ENCODE assay signal across 10 mouse cellular contexts in genomic region chr17:12872275-12873028, GRCm38 (mm10). TPM values are rescaled to one million over a fixed set of nuclear protein-coding genes. Genes with fewer than 3 reads are reported as not detected.
A peak's percentile ranks its signal among the peaks of the same experiment; 100 is the strongest.
DNase-seq lines count a peak whose midpoint lies in the region; ATAC-seq and TF ChIP-seq lines count a peak whose summit lies in the region.
"Had no signal": no experiment of that assay in that cellular context is flagged by ENCODE, and none has a peak within 500 bp of the region (broad histone marks: within the 10 kb centered on the region; RNA-seq: fewer than 3 reads in every experiment).

No protein-coding gene starts in this region.

- no peak for TF ChIP-seq CTCF in E14TG2a.4 (conservative IDR thresholded peaks at IDR 0.05; ENCODE audit: low read length)

- no peak overlapping the region for H3K4me3 ChIP-seq in hindbrain, embryonic 15.5 days
- no peak overlapping the region for H3K4me3 ChIP-seq in hindbrain, embryonic 11.5 days (ENCODE audit: low read depth, low read length)
- peak overlapping the region; percentile 41 for H3K4me3 ChIP-seq in E14TG2a.4 (replicated peaks; ENCODE audit: low read length)
- no peak overlapping the region for H3K4me3 ChIP-seq in limb, embryonic 15.5 days

- H3K9me3 ChIP-seq in hindbrain, embryonic 15.5 days: no peaks in the 10 kb centered on the region
- no peaks in the 10 kb centered on the region for H3K9me3 ChIP-seq in hindbrain, embryonic 11.5 days (ENCODE audit: control insufficient read depth, low read length)
- H3K9me3 ChIP-seq in E14TG2a.4 (ENCODE audit: low read length): no peaks in the 10 kb centered on the region
- H3K9me3 ChIP-seq in limb, embryonic 15.5 days: no peaks in the 10 kb centered on the region

- H3K27ac ChIP-seq in hindbrain, embryonic 15.5 days (replicated peaks): no peak overlapping the region
- no peak overlapping the region for H3K27ac ChIP-seq in hindbrain, embryonic 11.5 days (ENCODE audit: low read depth, low read length)
- H3K27ac ChIP-seq in limb, embryonic 15.5 days: no peak overlapping the region

- no peaks in the 10 kb centered on the region for H3K36me3 ChIP-seq in hindbrain, embryonic 15.5 days
- no peaks in the 10 kb centered on the region for H3K36me3 ChIP-seq in hindbrain, embryonic 11.5 days (ENCODE audit: control insufficient read depth, insufficient read depth, low read length)
- no peaks in the 10 kb centered on the region for H3K36me3 ChIP-seq in E14TG2a.4 (ENCODE audit: insufficient read depth, low read length)
- H3K36me3 ChIP-seq in limb, embryonic 15.5 days: no peaks in the 10 kb centered on the region

- no peak overlapping the region for H3K4me2 ChIP-seq in hindbrain, embryonic 15.5 days
- H3K4me2 ChIP-seq in hindbrain, embryonic 11.5 days (replicated peaks; ENCODE audit: low read depth, low read length): no peak overlapping the region
- H3K4me2 ChIP-seq in limb, embryonic 15.5 days: peak overlapping the region; percentile 34

- ATAC-seq in hindbrain, embryonic 15.5 days (ENCODE audit: low FRiP score, low read depth): peak; percentile 59; the same call in 1 of the 2 replicates
- ATAC-seq in hindbrain, embryonic 11.5 days (ENCODE audit: low FRiP score): no peak
- 0 out of 2 replicates have a peak, but pooled peaks have one; percentile 32 for ATAC-seq in limb, embryonic 15.5 days (ENCODE audit: insufficient number of reproducible peaks, low FRiP score, low TSS enrichment, low read depth)

- H3K9ac ChIP-seq in hindbrain, embryonic 15.5 days: no peak overlapping the region
- no peak overlapping the region for H3K9ac ChIP-seq in hindbrain, embryonic 11.5 days (ENCODE audit: low read depth, low read length)
- no peak overlapping the region; the same call in 1 of the 2 replicates for H3K9ac ChIP-seq in limb, embryonic 15.5 days

- 68% methylated on average over 16 of the region's 16 CpGs for WGBS in hindbrain, embryonic 15.5 days
- 74% methylated on average over 16 of the region's 16 CpGs for WGBS in hindbrain, embryonic 11.5 days
- WGBS in limb, embryonic 15.5 days: 26% methylated on average over 16 of the region's 16 CpGs

- no peaks in the 10 kb centered on the region for H3K4me1 ChIP-seq in hindbrain, embryonic 15.5 days (replicated peaks)
- no peaks in the 10 kb centered on the region for H3K4me1 ChIP-seq in hindbrain, embryonic 11.5 days (replicated peaks; ENCODE audit: control insufficient read depth, insufficient read depth, low read length)
- peaks cover 33% of the 10 kb centered on the region for H3K4me1 ChIP-seq in E14TG2a.4 (replicated peaks; ENCODE audit: low read depth, low read length)
- H3K4me1 ChIP-seq in limb, embryonic 15.5 days: peaks cover 29% of the 10 kb centered on the region

- no peaks in the 10 kb centered on the region for H3K27me3 ChIP-seq in hindbrain, embryonic 15.5 days
- no peaks in the 10 kb centered on the region for H3K27me3 ChIP-seq in hindbrain, embryonic 11.5 days (ENCODE audit: control insufficient read depth, insufficient read depth, low read length)
- peaks cover 35% of the 10 kb centered on the region for H3K27me3 ChIP-seq in E14TG2a.4 (ENCODE audit: insufficient read depth, low read length)
- no peaks in the 10 kb centered on the region; the same call in 1 of the 2 replicates for H3K27me3 ChIP-seq in limb, embryonic 15.5 days

- DNase-seq in hindbrain, embryonic 11.5 days (ENCODE audit: low spot score): no peak
- DNase-seq in cerebellum, postnatal 10 days: peak; percentile 37 to 55
- DNase-seq in urinary bladder, adult 18-20 months (ENCODE audit: low spot score in 2 of 2): no peak
- DNase-seq in adrenal gland, postnatal 25 days: no peak
- no peak for DNase-seq in urinary bladder, adult 2 months (ENCODE audit: low spot score)
- DNase-seq: lung, postnatal 4 days had no signal

RNA-seq across cellular contexts. Expression of gene Mrgprh, which starts 3.4 kb away (rescaled TPM):
- polyA plus RNA-seq in hindbrain, embryonic 15.5 days (2015; fragmentation: Nextera tagmentation; extraction: Ambion mirVana): not detected in 2 replicates
- polyA plus RNA-seq in hindbrain, embryonic 11.5 days (2014; fragmentation: Nextera tagmentation; extraction: Ambion mirVana): not detected in 2 replicates
- polyA plus RNA-seq in limb, embryonic 15.5 days (2015; fragmentation: Nextera tagmentation; extraction: Ambion mirVana): 0.17 and 0.29 TPM in 2 replicates
- total RNA-seq in adrenal gland, postnatal 25 days (2021): not detected in 2 replicates
- 0.30 and 0.41 TPM in 2 replicates for polyA plus RNA-seq in urinary bladder, adult 2 months (2012; rRNA removed)
- polyA plus RNA-seq: stomach, embryonic 14.5 days had no signal

RNA-seq across cellular contexts. Expression of gene Mas1, which starts 4.5 kb away (rescaled TPM):
- polyA plus RNA-seq in hindbrain, embryonic 15.5 days (2015; fragmentation: Nextera tagmentation; extraction: Ambion mirVana): 0.12 TPM in 1 of 2 replicates, not detected in the other
- polyA plus RNA-seq in hindbrain, embryonic 11.5 days (2014; fragmentation: Nextera tagmentation; extraction: Ambion mirVana): 0.08 and 0.14 TPM in 2 replicates
- polyA plus RNA-seq in limb, embryonic 15.5 days (2015; fragmentation: Nextera tagmentation; extraction: Ambion mirVana): 0.92 and 1.5 TPM in 2 replicates
- not detected in 2 replicates for total RNA-seq in adrenal gland, postnatal 25 days (2021)
- 0.33 and 0.38 TPM in 2 replicates for polyA plus RNA-seq in urinary bladder, adult 2 months (2012; rRNA removed)

RNA-seq across cellular contexts. Expression of gene Pnldc1, which starts 37.6 kb away (rescaled TPM):
- 1.7 and 2.5 TPM in 2 replicates for polyA plus RNA-seq in hindbrain, embryonic 15.5 days (2015; fragmentation: Nextera tagmentation; extraction: Ambion mirVana)
- polyA plus RNA-seq in hindbrain, embryonic 11.5 days (2014; fragmentation: Nextera tagmentation; extraction: Ambion mirVana): 1.0 and 1.5 TPM in 2 replicates
- 1.6 and 2.2 TPM in 2 replicates for polyA plus RNA-seq in limb, embryonic 15.5 days (2015; fragmentation: Nextera tagmentation; extraction: Ambion mirVana)
- 4.8 and 6.0 TPM in 2 replicates for total RNA-seq in adrenal gland, postnatal 25 days (2021)
- polyA plus RNA-seq in urinary bladder, adult 2 months (2012; rRNA removed): 0.60 and 1.3 TPM in 2 replicates

RNA-seq across cellular contexts. Expression of gene Tcp1, which starts 43.0 kb away (rescaled TPM):
- polyA plus RNA-seq in hindbrain, embryonic 15.5 days (2015; fragmentation: Nextera tagmentation; extraction: Ambion mirVana): 324 and 343 TPM in 2 replicates
- 546 and 558 TPM in 2 replicates for polyA plus RNA-seq in hindbrain, embryonic 11.5 days (2014; fragmentation: Nextera tagmentation; extraction: Ambion mirVana)
- 354 and 369 TPM in 2 replicates for polyA plus RNA-seq in limb, embryonic 15.5 days (2015; fragmentation: Nextera tagmentation; extraction: Ambion mirVana)
- total RNA-seq in adrenal gland, postnatal 25 days (2021): 206 and 219 TPM in 2 replicates
- polyA plus RNA-seq in urinary bladder, adult 2 months (2012; rRNA removed): 152 and 176 TPM in 2 replicates

RNA-seq across cellular contexts. Expression of gene Mrpl18, which starts 43.7 kb away (rescaled TPM):
- polyA plus RNA-seq in hindbrain, embryonic 15.5 days (2015; fragmentation: Nextera tagmentation; extraction: Ambion mirVana): 118 and 125 TPM in 2 replicates
- polyA plus RNA-seq in hindbrain, embryonic 11.5 days (2014; fragmentation: Nextera tagmentation; extraction: Ambion mirVana): 162 and 171 TPM in 2 replicates
- polyA plus RNA-seq in limb, embryonic 15.5 days (2015; fragmentation: Nextera tagmentation; extraction: Ambion mirVana): 132 and 136 TPM in 2 replicates
- total RNA-seq in adrenal gland, postnatal 25 days (2021): 63.0 and 72.7 TPM in 2 replicates
- 57.0 and 59.1 TPM in 2 replicates for polyA plus RNA-seq in urinary bladder, adult 2 months (2012; rRNA removed)

Comparison
In these comparisons a context has a peak if more than half of its experiments do, and no peak if none do; other contexts are left out.
1. DNase-seq: peak in cerebellum, postnatal 10 days (2 of 2); none in hindbrain, embryonic 11.5 days (single experiment), urinary bladder, adult 18-20 months (0 of 2), adrenal gland, postnatal 25 days (single experiment) and urinary bladder, adult 2 months (single experiment).